Mouse (Mus musculus) MN1 (cell line): Measurements from ENCODE around the gene Hist1h4d.

Experiments
- DNase-seq: peaks from one replicate; pipeline ENCODE4 v3.0.0-alpha.2; 2016; ENCODE audit warnings: low spot score

Gene Hist1h4d

GRCm38 (mm10) chr13:23593051-23593770 lies 11.8 kb downstream of the Hist1h4d start:
- DNase-seq, result no peak

DNA sequence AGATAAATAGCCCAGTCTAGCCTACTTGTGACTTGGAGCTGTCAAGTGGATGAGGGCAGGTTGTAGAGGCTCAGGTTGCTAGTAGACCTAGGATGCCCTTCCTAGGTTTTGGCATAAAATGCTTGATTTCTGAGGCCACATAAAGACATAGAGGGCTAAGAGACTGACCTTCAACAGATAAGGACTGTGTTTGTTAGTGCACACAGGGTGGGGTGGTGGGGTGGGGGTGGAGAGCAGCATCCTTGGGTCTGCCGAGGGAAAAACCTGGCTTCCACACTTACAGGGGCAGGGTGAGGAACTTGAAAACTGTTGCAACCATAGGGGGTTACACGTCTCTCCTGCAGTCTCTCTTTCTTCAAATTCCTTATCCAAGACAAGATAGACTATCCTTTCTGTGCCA lies 13.8 kb downstream of the Hist1h4d start:
- no peak for DNase-seq

GRCm38 (mm10) chr13:23595622-23596372 lies 14.4 kb downstream of the Hist1h4d start:
- no peak for DNase-seq

- peak; percentile 77 for DNase-seq
Observed at GRCm38 (mm10) chr13:23597957-23598356, 16.6 kb downstream of the Hist1h4d start.

GRCm38 (mm10) chr13:23603182-23603699 lies 21.8 kb downstream of the Hist1h4d start:
- DNase-seq, result no peak

GRCm38 (mm10) chr13:23604452-23604851 lies 23.1 kb downstream of the Hist1h4d start:
- DNase-seq, result no peak

DNA sequence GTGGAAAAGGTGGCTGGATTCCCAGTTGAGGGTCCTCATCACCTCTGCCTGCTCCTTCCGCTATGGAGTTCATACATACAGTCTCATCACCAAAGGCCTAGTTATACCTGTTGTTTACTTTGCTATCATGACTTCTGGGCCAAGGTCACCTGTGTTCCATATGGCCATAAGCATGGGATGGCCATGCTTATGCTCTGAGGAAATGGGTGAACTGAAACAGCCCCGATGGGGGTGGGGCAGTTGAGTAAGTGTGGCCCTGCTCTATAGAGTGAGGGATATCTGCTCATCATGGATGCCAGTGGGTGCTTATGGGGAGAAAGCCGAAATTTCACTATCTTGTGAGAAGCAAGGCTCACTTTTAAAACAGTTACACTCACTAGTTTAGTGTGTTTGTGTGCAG lies 23.7 kb downstream of the Hist1h4d start:
- DNase-seq, result no peak

DNA sequence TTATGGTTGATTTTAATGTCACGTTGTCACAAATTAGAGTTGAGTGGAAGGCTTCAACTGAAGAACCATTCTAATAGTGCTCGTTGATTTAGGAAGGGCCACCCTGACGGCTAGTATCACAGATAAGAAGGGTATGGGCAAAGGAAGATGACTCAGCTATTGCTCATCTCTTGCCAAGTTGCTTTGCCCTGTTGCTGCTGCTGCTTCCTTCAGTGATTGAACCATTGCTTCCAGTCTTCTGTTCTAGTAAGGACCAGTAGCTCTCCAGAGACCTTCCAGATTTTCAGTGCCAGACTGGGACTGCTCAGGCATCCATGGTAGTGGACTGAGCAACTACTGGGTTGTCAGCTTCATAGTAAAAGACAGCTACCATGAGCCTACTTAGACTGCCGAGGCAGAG lies 27.8 kb downstream of the Hist1h4d start:
- DNase-seq, result peak; percentile 36

GRCm38 (mm10) chr13:23609844-23610243 lies 28.4 kb downstream of the Hist1h4d start:
- no peak for DNase-seq

DNA sequence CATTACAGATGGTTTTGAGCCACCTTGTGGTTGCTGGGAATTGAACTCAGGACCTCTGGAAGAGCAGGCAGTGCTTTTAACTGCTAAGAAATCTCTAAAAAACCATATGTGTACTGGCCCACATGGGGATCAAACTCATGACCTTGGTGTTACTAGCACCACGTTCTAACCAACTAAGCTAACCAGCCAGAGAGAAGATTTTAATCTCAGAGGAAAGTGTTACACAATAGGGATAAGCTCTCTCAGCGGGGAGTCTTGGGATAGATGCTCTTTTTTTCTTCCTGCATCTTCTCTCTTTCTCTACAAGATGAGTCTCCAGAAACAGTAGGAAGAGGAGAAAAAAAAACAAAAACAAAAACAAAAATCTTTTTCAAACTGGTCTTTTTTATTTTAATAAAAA lies 29.0 kb downstream of the Hist1h4d start:
- DNase-seq, result peak; percentile 12

- no peak for DNase-seq
Observed at GRCm38 (mm10) chr13:23611638-23612037, 30.2 kb downstream of the Hist1h4d start.

GRCm38 (mm10) chr13:23620056-23620732 lies 38.8 kb downstream of the Hist1h4d start:
- DNase-seq, result no peak

DNA sequence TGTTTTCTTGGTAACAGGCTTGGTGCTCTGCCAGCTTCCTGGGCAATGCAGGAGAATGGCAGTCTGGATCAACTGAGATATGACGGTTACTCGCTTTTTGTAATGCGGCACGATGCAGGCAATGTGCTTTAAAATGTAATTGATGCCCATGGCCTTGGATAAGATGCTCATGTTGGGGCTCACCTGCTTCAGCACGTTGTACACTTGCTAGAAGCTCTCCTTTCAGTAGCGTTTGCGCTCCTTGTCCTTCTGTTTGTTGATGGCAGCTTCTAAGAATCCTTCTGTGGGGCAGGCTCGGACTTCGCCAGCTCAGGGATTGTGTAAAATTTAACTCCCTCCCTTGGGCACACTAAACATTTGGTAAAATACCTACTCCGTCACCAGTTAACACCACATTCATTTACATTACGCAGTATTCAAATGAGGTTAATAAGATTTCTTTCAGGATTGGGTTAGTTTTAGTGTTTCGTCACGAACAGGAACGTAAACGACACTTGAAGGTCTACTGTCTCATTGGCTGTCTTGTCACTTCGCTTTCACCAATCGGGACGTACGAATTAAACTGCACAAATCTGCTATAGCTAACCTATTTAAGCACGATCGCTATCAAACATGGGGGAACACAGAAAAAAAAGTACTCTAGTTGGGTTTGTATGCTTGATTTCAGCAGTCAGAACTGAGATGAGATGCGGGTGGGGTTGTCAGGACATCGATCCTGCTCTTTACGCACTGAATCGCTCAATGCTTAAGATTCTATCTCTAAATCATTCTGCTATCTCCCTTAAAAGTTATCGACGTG lies 39.5 kb downstream of the Hist1h4d start, which contains the start of gene Hist1h2be:
Gene Hist1h2be (minus strand): TSS at position 392 of the 799 bp plus-strand sequence.
- peak; percentile 89 for DNase-seq

DNA sequence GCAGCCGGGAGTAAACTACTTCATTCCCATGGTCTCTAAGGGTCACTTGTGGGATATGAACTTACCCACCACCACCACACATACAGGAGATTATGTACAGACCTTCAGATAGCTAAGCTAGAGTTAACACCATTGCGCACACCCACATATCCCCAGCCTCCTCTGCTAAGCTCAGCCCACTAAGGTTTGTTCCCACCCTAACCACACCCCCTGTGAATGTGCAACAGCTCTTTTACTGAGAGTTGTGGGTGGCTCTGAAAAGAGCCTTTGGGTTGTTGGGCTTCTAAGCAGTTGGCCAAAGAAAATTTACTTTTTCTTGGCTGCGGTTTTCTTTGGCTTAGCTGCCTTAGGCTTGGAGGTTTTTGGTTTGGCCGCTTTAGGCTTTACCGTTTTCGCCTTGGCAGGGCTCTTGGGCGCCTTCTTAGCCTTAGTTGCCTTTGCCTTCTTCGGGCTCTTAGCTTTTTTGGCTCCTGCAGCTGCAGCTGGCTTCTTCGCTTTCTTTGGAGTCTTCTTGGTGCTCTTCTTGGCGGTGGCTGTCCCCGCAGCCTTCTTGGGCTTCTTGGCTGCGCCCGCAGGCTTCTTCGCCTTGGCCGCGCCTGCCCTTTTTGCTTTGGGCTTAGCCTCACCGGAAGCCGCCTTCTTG lies 40.3 kb downstream of the Hist1h4d start:
- peak; percentile 75 for DNase-seq

DNA sequence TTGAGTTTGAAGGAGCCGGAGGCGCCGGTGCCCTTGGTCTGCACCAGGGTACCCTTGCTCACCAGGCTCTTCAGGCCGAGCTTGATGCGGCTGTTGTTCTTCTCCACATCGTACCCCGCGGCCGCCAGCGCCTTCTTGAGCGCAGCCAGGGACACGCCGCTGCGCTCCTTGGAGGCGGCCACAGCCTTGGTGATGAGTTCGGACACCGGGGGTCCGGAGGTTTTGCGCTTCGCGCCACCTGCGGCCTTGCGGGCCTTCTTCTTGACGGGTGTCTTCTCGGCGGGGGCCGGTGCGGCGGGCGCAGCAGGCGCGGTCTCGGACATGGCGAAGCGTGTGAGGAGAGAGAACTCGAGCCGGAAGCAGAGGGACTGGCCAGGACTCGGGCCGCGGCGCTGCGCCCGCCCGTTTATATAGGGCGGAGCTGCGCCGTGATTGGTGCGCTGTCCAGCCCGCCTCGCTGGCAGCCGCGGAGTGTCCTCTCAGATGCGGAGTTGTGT lies 40.8 kb downstream of the Hist1h4d start, which contains the start of gene Hist1h1e:
Gene Hist1h1e (minus strand): TSS at position 384 of the 497 bp plus-strand sequence.
- DNase-seq, result peak; percentile 86

GRCm38 (mm10) chr13:23622861-23623450 lies 41.6 kb downstream of the Hist1h4d start:
- DNase-seq, result peak; percentile 12

DNA sequence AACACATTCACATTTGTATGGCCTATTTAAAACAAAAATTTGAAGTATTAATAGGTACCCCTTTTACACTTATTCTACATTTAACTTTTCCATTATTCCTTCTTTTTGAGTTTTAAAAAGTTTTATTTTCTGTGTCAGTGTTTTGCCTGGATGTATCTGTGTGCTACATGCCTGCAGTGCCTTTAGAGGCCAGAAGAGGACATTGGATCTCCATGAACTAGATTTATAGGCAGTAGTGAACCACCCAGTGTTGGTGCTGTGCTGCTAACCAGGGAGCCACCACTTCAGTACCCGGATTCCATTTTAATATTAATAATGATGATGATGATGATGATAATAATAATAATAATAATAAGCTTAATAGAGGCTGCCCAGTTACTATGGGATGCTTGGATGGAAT lies 49.3 kb downstream of the Hist1h4d start:
- no peak for DNase-seq
